Mouse (Mus musculus) kidney, adult 2 months (tissue): ENCODE measurements around the gene Shmt1.

ENCODE experiments used
- CTCF ChIP-seq: fragments of 200-500 bp; conservative IDR thresholded peaks from 2 replicates; pipeline ENCODE4 v1.5.1; 2011; ENCODE audit warnings: low read depth, mild to moderate bottlenecking, control low read depth, low read length, moderate library complexity, mixed read lengths; ENCODE audit not compliant: insufficient read depth, insufficient read length
- POLR2A ChIP-seq: fragments of 200-500 bp; IDR thresholded peaks from one replicate; pipeline ENCODE4 v1.6.1; 2011; ENCODE audit warnings: low read depth, low read length, control low read depth

- TF ChIP-seq CTCF, result no peak
- no peak for TF ChIP-seq POLR2A
Observed at GRCm38 (mm10) chr11:60830433-60831052, 19.0 kb upstream of the Shmt1 start, which contains the start of gene Dhrs7b.
